9 mouse cellular contexts compared by ENCODE assay signal in the genomic region with DNA sequence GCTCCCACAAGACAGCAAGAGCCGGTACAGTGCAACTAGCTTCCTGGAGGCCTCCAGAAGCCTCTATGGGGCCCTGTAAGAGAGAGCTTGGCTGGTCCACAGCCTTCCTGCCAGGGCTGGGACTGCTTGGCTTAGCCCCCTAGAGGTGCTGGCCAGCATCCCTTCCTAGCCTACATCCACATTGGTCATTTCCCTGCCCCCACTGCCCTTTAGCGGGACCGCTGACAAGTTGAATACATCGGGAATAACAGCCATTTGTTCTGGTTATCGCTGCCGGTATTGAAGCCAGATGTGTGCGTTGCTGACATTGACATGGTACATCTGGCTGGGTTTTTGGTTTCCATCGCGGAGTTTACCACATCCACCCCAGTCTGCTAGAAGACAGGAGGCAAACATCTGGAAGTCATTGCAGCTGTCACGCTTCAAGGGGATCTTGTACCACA.
A peak's percentile ranks its signal among the peaks of the same experiment; 100 is the strongest.
DNase-seq lines count a peak whose midpoint lies in the region; ATAC-seq lines count a peak whose summit lies in the region.
"Had no signal": no experiment of that assay in that cellular context is flagged by ENCODE, and none has a peak within 500 bp of the region (broad histone marks: within the 10 kb centered on the region; RNA-seq: fewer than 3 reads in every experiment).

No protein-coding gene starts in this region.

- peak; percentile 79 for DNase-seq in midbrain, embryonic 11.5 days (ENCODE audit: low spot score, missing footprints)
- peak; percentile 99 for DNase-seq in heart, adult 11 months
- DNase-seq in kidney, adult 9 months = peak; percentile 40
- DNase-seq in mesoderm, embryonic 11.5 days (ENCODE audit: low read depth, low spot score) = peak; percentile 94
- DNase-seq in adrenal gland, adult 8-10 months = no peak
- DNase-seq in B cell, adult 2 months = no peak
- DNase-seq in frontal cortex, postnatal 36 days (ENCODE audit: low spot score in 2 of 2) = no peak

- peaks cover 3% of the 10 kb centered on the region; the same call in 1 of the 2 replicates for H3K9me3 ChIP-seq in midbrain, embryonic 11.5 days (ENCODE audit: control insufficient read depth, low read length)
- no peaks in the 10 kb centered on the region for H3K9me3 ChIP-seq in midbrain, embryonic 16.5 days (replicated peaks; ENCODE audit: control insufficient read depth, low read length, poor library complexity, severe bottlenecking)
- H3K9me3 ChIP-seq: G1E had no signal

- no peak overlapping the region for H3K27ac ChIP-seq in midbrain, embryonic 11.5 days (ENCODE audit: low read depth, low read length)
- H3K27ac ChIP-seq in midbrain, embryonic 16.5 days (ENCODE audit: low read length) = no peak overlapping the region

- H3K27me3 ChIP-seq in midbrain, embryonic 11.5 days (ENCODE audit: control insufficient read depth, insufficient read depth, low read length) = no peaks in the 10 kb centered on the region
- H3K27me3 ChIP-seq in midbrain, embryonic 16.5 days (ENCODE audit: control insufficient read depth, insufficient read depth, low read depth, low read length) = no peaks in the 10 kb centered on the region

- H3K9ac ChIP-seq in midbrain, embryonic 11.5 days (ENCODE audit: low read length) = no peak overlapping the region
- H3K9ac ChIP-seq in midbrain, embryonic 16.5 days (ENCODE audit: low read depth, low read length) = no peak overlapping the region

- WGBS in midbrain, embryonic 11.5 days = 77% methylated on average over 10 of the region's 10 CpGs
- 81% methylated on average over 10 of the region's 10 CpGs for WGBS in midbrain, embryonic 16.5 days

- H3K4me3 ChIP-seq in midbrain, embryonic 11.5 days (ENCODE audit: low read depth, low read length) = no peak overlapping the region
- no peak overlapping the region for H3K4me3 ChIP-seq in midbrain, embryonic 16.5 days (ENCODE audit: low read depth, low read length)

- H3K4me2 ChIP-seq in midbrain, embryonic 11.5 days = no peak overlapping the region
- no peak overlapping the region for H3K4me2 ChIP-seq in midbrain, embryonic 16.5 days (ENCODE audit: low read length)

- no peaks in the 10 kb centered on the region for H3K4me1 ChIP-seq in midbrain, embryonic 11.5 days (ENCODE audit: control insufficient read depth, insufficient read depth, low read length)
- no peaks in the 10 kb centered on the region for H3K4me1 ChIP-seq in midbrain, embryonic 16.5 days (ENCODE audit: control insufficient read depth, insufficient read depth, low read length)

- ATAC-seq in midbrain, embryonic 11.5 days (ENCODE audit: low FRiP score) = no peak
- ATAC-seq in midbrain, embryonic 16.5 days = no peak

- no peaks in the 10 kb centered on the region for H3K36me3 ChIP-seq in midbrain, embryonic 11.5 days (ENCODE audit: control insufficient read depth, insufficient read depth, low read length)
- no peaks in the 10 kb centered on the region for H3K36me3 ChIP-seq in midbrain, embryonic 16.5 days (ENCODE audit: control insufficient read depth, insufficient read depth, low read length)
- H3K36me3 ChIP-seq: G1E had no signal

Comparison
In these comparisons a context has a peak if more than half of its experiments do, and no peak if none do; other contexts are left out.
1. DNase-seq: peak in midbrain, embryonic 11.5 days (single experiment), heart, adult 11 months (single experiment), kidney, adult 9 months (single experiment) and mesoderm, embryonic 11.5 days (single experiment); none in adrenal gland, adult 8-10 months (single experiment), B cell, adult 2 months (0 of 2) and frontal cortex, postnatal 36 days (0 of 2).